Comparison of ENCODE assay signal across 28 mouse cellular contexts in genomic region chr4:43258556-43258955, GRCm38 (mm10). TPM values are rescaled to one million over a fixed set of nuclear protein-coding genes. Genes with fewer than 3 reads are reported as not detected.
DNase-seq lines count a peak whose midpoint lies in the region; ATAC-seq and TF ChIP-seq lines count a peak whose summit lies in the region.
"Had no signal": no experiment of that assay in that cellular context is flagged by ENCODE, and none has a peak within 500 bp of the region (broad histone marks: within the 10 kb centered on the region; RNA-seq: fewer than 3 reads in every experiment).

No protein-coding gene starts in this region.

- no peaks in the 10 kb centered on the region for H3K27me3 ChIP-seq in heart, embryonic 11.5 days (ENCODE audit: control insufficient read depth, insufficient read depth, low read length)
- no peaks in the 10 kb centered on the region for H3K27me3 ChIP-seq in heart, embryonic 14.5 days (ENCODE audit: control insufficient read depth, insufficient read depth, low read length)
- no peaks in the 10 kb centered on the region for H3K27me3 ChIP-seq in heart, postnatal 0 days (ENCODE audit: control insufficient read depth, insufficient read depth, low read length)
- H3K27me3 ChIP-seq: forebrain, embryonic 13.5 days; hindbrain, embryonic 13.5 days; intestine, embryonic 15.5 days; Patski had no signal

- H3K36me3 ChIP-seq in heart, embryonic 11.5 days (ENCODE audit: control insufficient read depth, insufficient read depth, low read length), result no peaks in the 10 kb centered on the region
- H3K36me3 ChIP-seq in heart, embryonic 14.5 days (ENCODE audit: control insufficient read depth, insufficient read depth, low read length), result peaks cover 22% of the 10 kb centered on the region
- H3K36me3 ChIP-seq in heart, postnatal 0 days (replicated peaks; ENCODE audit: control insufficient read depth, insufficient read depth, low read length), result peaks cover 21% of the 10 kb centered on the region
- H3K36me3 ChIP-seq: G1E; intestine, embryonic 15.5 days had no signal

- 0 out of 2 replicates have a peak overlapping the region, but pooled peaks have one; percentile 29 for H3K27ac ChIP-seq in heart, embryonic 11.5 days (ENCODE audit: low read depth, low read length)
- H3K27ac ChIP-seq in heart, embryonic 14.5 days (replicated peaks in 1 of 2; ENCODE audit: control insufficient read depth in 1 of 2, insufficient read depth in 1 of 2, low read depth in 2 of 2, low read length in 2 of 2), result peak overlapping the region; percentile 47 to 52
- no peak overlapping the region for H3K27ac ChIP-seq in heart, postnatal 0 days (ENCODE audit: low read depth)
- H3K27ac ChIP-seq: forebrain, embryonic 10.5 days; forebrain, embryonic 13.5 days; hindbrain, embryonic 10.5 days; hindbrain, embryonic 13.5 days; intestine, embryonic 15.5 days had no signal

- no peaks in the 10 kb centered on the region for H3K9me3 ChIP-seq in heart, embryonic 11.5 days (replicated peaks; ENCODE audit: control insufficient read depth, low read length)
- H3K9me3 ChIP-seq in heart, embryonic 14.5 days (ENCODE audit: control insufficient read depth, low read length), result no peaks in the 10 kb centered on the region
- H3K9me3 ChIP-seq in heart, postnatal 0 days (replicated peaks; ENCODE audit: control insufficient read depth, low read length), result no peaks in the 10 kb centered on the region
- H3K9me3 ChIP-seq: forebrain, embryonic 10.5 days; forebrain, embryonic 13.5 days; G1E; hindbrain, embryonic 10.5 days; hindbrain, embryonic 13.5 days; intestine, embryonic 15.5 days had no signal

- TF ChIP-seq CTCF in heart, postnatal 0 days (IDR thresholded peaks at IDR 0.05; ENCODE audit: low read depth), result no peak

- intact Hi-C loops in heart, postnatal 36 days (cut with DNase I), result no loop called here
- intact Hi-C loops in heart, postnatal 25 days (cut with DNase I), result no loop called here

- H3K9ac ChIP-seq in heart, embryonic 11.5 days (ENCODE audit: low read depth, low read length), result no peak overlapping the region
- H3K9ac ChIP-seq in heart, embryonic 14.5 days (ENCODE audit: low read length), result peak overlapping the region; percentile 25; the same call in 1 of the 2 replicates
- H3K9ac ChIP-seq in heart, postnatal 0 days (replicated peaks; ENCODE audit: low read depth, low read length), result no peak overlapping the region
- H3K9ac ChIP-seq: forebrain, embryonic 13.5 days; hindbrain, embryonic 13.5 days; intestine, embryonic 15.5 days had no signal

- no peak for DNase-seq in heart, postnatal 36 days
- no peak for DNase-seq in heart, postnatal 25 days (ENCODE audit: low spot score)
- DNase-seq in heart, postnatal 0 days (ENCODE audit: low spot score), result peak; percentile 27
- DNase-seq in heart, adult 18-20 months, result no peak
- peak; percentile 10 for DNase-seq in testis, postnatal 14 days (ENCODE audit: low spot score)
- DNase-seq in testis, postnatal 10 days (ENCODE audit: low spot score), result no peak
- DNase-seq: adrenal gland, postnatal 10 days; adrenal gland, postnatal 36 days; B cell, adult 2 months; cerebellum, adult 18-20 months; cerebellum, adult 9-10 months; cerebellum, postnatal 14 days; gastrocnemius, postnatal 10 days; gastrocnemius, postnatal 36 days; kidney, adult 11 months; kidney, adult 8-10 months had no signal

- WGBS in heart, embryonic 11.5 days (ENCODE audit: insufficient replicate concordance), result 48% methylated on average over 4 of the region's 4 CpGs
- 24% methylated on average over 4 of the region's 4 CpGs for WGBS in heart, embryonic 14.5 days
- 34% methylated on average over 4 of the region's 4 CpGs for WGBS in heart, postnatal 0 days

- TF ChIP-seq EP300 in heart, postnatal 0 days (IDR thresholded peaks at IDR 0.05; ENCODE audit: low read depth), result no peak

- ATAC-seq in heart, embryonic 11.5 days (replicated peaks; ENCODE audit: insufficient number of reproducible peaks, low FRiP score, low TSS enrichment), result no peak
- ATAC-seq in heart, embryonic 14.5 days (ENCODE audit: insufficient number of reproducible peaks, insufficient read depth, low FRiP score, low read depth), result peak; percentile 53; the same call in 1 of the 2 replicates
- peak; percentile 51; the same call in 1 of the 2 replicates for ATAC-seq in heart, postnatal 0 days (ENCODE audit: insufficient read depth, low read depth)
- ATAC-seq: forebrain, embryonic 13.5 days; forebrain, embryonic 16.5 days; hindbrain, embryonic 16.5 days; intestine, embryonic 15.5 days; Patski had no signal

- H3K4me3 ChIP-seq in heart, embryonic 11.5 days (ENCODE audit: low read depth, low read length), result no peak overlapping the region
- no peak overlapping the region for H3K4me3 ChIP-seq in heart, embryonic 14.5 days (ENCODE audit: control insufficient read depth in 1 of 2, insufficient read depth in 1 of 2, low read depth in 1 of 2, low read length in 2 of 2)
- no peak overlapping the region for H3K4me3 ChIP-seq in heart, postnatal 0 days (ENCODE audit: low read depth, low read length)
- H3K4me3 ChIP-seq: forebrain, embryonic 10.5 days; forebrain, embryonic 13.5 days; hindbrain, embryonic 10.5 days; hindbrain, embryonic 13.5 days; intestine, embryonic 15.5 days had no signal

- no peak overlapping the region for H3K4me2 ChIP-seq in heart, embryonic 11.5 days
- H3K4me2 ChIP-seq in heart, embryonic 14.5 days (ENCODE audit: low read length), result peak overlapping the region; percentile 15; the same call in 1 of the 2 replicates
- no peak overlapping the region for H3K4me2 ChIP-seq in heart, postnatal 0 days (ENCODE audit: low read depth, low read length)
- H3K4me2 ChIP-seq: forebrain, embryonic 13.5 days; hindbrain, embryonic 13.5 days; intestine, embryonic 15.5 days had no signal

- peaks cover 10% of the 10 kb centered on the region for H3K4me1 ChIP-seq in heart, embryonic 11.5 days (ENCODE audit: control insufficient read depth, insufficient read depth, low read length)
- peaks cover 12 to 24% of the 10 kb centered on the region in 2 experiments for H3K4me1 ChIP-seq in heart, embryonic 14.5 days (ENCODE audit: control insufficient read depth in 2 of 2, insufficient read depth in 2 of 2, low read length in 2 of 2)
- peaks cover 14% of the 10 kb centered on the region for H3K4me1 ChIP-seq in heart, postnatal 0 days (ENCODE audit: control insufficient read depth, insufficient read depth)
- H3K4me1 ChIP-seq: forebrain, embryonic 13.5 days; hindbrain, embryonic 13.5 days; intestine, embryonic 15.5 days had no signal

RNA-seq across cellular contexts. Expression of gene Atp8b5, which starts 8.4 kb away (rescaled TPM):
- 0.27 TPM in 1 of 2 replicates, not detected in the other for polyA plus RNA-seq in heart, embryonic 11.5 days (2014; fragmentation: Nextera tagmentation; extraction: Ambion mirVana)
- total RNA-seq in heart, postnatal 36 days (2021), result under 1 TPM in 1 of 2 experiments, not detected in 1; 0.05 TPM
- 0.20 and 0.43 TPM in 2 replicates for polyA plus RNA-seq in heart, embryonic 14.5 days (2014; fragmentation: Nextera tagmentation; extraction: Ambion mirVana)
- total RNA-seq in heart, postnatal 25 days (2021), result under 1 TPM in 1 of 2 experiments, not detected in 1; 0.05 TPM
- 0.04 TPM in 1 of 2 replicates, not detected in the other for total RNA-seq in heart, postnatal 0 days (2014; rRNA removed; ENCODE audit: low replicate concordance)
- polyA plus RNA-seq in heart, postnatal 0 days (2015; fragmentation: Nextera tagmentation; extraction: Ambion mirVana), result 0.11 and 0.12 TPM in 2 replicates
- total RNA-seq in heart, adult 18-20 months (2021), result under 1 TPM in 1 of 2 experiments, not detected in 1; 0.07 TPM
- total RNA-seq: gastrocnemius, adult 18-20 months; gastrocnemius, postnatal 36 days had no signal

Comparison
In these comparisons a context has a peak if more than half of its experiments do, and no peak if none do; other contexts are left out.
1. DNase-seq: peak in heart, postnatal 0 days (single experiment) and testis, postnatal 14 days (single experiment); none in heart, postnatal 36 days (0 of 2), heart, postnatal 25 days (single experiment), heart, adult 18-20 months (0 of 2) and testis, postnatal 10 days (single experiment).